Comparison of ENCODE assay signal across 22 mouse cellular contexts in the genomic region with DNA sequence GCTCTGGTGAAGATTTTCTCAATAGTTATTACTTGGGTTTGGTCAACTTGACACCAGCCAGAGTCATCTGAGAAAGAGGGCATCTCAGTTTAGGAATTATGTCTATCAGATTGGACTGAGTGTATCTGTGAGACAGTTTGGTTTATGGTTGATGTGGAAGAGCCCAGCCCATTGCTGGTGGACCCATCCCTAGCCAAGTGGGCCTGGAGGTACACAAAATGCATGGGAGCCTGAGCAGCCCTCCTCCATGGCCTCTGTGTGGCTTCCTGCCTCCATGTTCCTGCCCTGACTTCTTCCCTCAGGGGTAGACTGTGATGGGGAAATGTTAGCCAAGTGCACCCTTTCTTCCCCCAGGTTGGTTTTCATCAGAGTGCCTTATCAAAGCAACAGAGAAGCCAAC. TPM values are rescaled to one million over a fixed set of nuclear protein-coding genes. Genes with fewer than 3 reads are reported as not detected.
DNase-seq lines count a peak whose midpoint lies in the region; ATAC-seq lines count a peak whose summit lies in the region.
"Had no signal": no experiment of that assay in that cellular context is flagged by ENCODE, and none has a peak within 500 bp of the region (broad histone marks: within the 10 kb centered on the region; RNA-seq: fewer than 3 reads in every experiment).

No protein-coding gene starts in this region.

- ATAC-seq in cerebellum, adult (ENCODE audit: insufficient number of reproducible peaks, low FRiP score, low TSS enrichment): peak; percentile 58; the same call in 1 of the 2 replicates
- no peak for ATAC-seq in megakaryocyte, adult 5-6 weeks (ENCODE audit: poor library complexity, severe bottlenecking)
- ATAC-seq: activated CD4-positive, CD25-positive, alpha-beta regulatory T cell, adult 4 months; CD4-positive, CD25-positive, alpha-beta regulatory T cell, adult 4 months; forebrain, embryonic 14.5 days; forebrain, embryonic 16.5 days; Patski had no signal

- H3K36me3 ChIP-seq in megakaryocyte, embryonic 14.5 days (replicated peaks; ENCODE audit: low read length): peaks cover 12% of the 10 kb centered on the region
- H3K36me3 ChIP-seq: embryonic facial prominence, embryonic 13.5 days; embryonic facial prominence, embryonic 15.5 days; forebrain, embryonic 10.5 days; forebrain, embryonic 12.5 days had no signal

- DNase-seq in cerebellum, postnatal 36 days: no peak
- DNase-seq in heart, adult 11 months: peak; percentile 60
- DNase-seq in heart, postnatal 10 days: no peak
- DNase-seq: adrenal gland, adult 8-10 months; adrenal gland, postnatal 25 days; B cell, adult 2 months; embryo, embryonic 11 days had no signal

- intact Hi-C loops in heart, postnatal 10 days (cut with DNase I): no loop called here

- H3K4me1 ChIP-seq in megakaryocyte, embryonic 14.5 days: peaks cover 28% of the 10 kb centered on the region
- H3K4me1 ChIP-seq: forebrain, embryonic 10.5 days; forebrain, embryonic 12.5 days had no signal

- no peaks in the 10 kb centered on the region for H3K9me3 ChIP-seq in megakaryocyte, embryonic 14.5 days
- H3K9me3 ChIP-seq: embryonic facial prominence, embryonic 13.5 days; embryonic facial prominence, embryonic 15.5 days; forebrain, embryonic 10.5 days; forebrain, embryonic 12.5 days; G1E had no signal

- peak overlapping the region; percentile 53 for H3K4me3 ChIP-seq in megakaryocyte, embryonic 14.5 days (replicated peaks)
- H3K4me3 ChIP-seq: embryonic facial prominence, embryonic 13.5 days; embryonic facial prominence, embryonic 15.5 days; erythroblast, embryonic 14.5 days; forebrain, embryonic 10.5 days; forebrain, embryonic 12.5 days had no signal

- H3K27me3 ChIP-seq in megakaryocyte, embryonic 14.5 days (replicated peaks): no peaks in the 10 kb centered on the region
- H3K27me3 ChIP-seq: CH12.LX; embryonic facial prominence, embryonic 13.5 days; embryonic facial prominence, embryonic 15.5 days; forebrain, embryonic 12.5 days; Patski had no signal

RNA-seq across cellular contexts. Expression of a gene that starts 50.1 kb away (rescaled TPM):
- total RNA-seq in heart, postnatal 10 days (2021): 100 to 1,000 TPM in 1 of 2 experiments, 10 to 100 TPM in 1; 52.8 to 110 TPM
- 0.86 and 4.5 TPM in 2 replicates for polyA plus RNA-seq in megakaryocyte, embryonic 14.5 days (2012; ENCODE audit: insufficient read depth, low replicate concordance)
- 19.4 and 21.5 TPM in 2 replicates for total RNA-seq in megakaryocyte, adult 5-6 weeks (2015)
- 15.1 and 15.7 TPM in 2 replicates for total RNA-seq in megakaryocyte, adult 5-6 weeks (2017)

RNA-seq across cellular contexts. Expression of a gene that starts 50.1 kb away (rescaled TPM):
- 1 to 10 TPM; 4.4 to 6.2 TPM for total RNA-seq in heart, postnatal 10 days (2021)
- polyA plus RNA-seq in megakaryocyte, embryonic 14.5 days (2012; ENCODE audit: insufficient read depth, low replicate concordance): 1.3 TPM in 1 of 2 replicates, not detected in the other
- 14.4 and 18.6 TPM in 2 replicates for total RNA-seq in megakaryocyte, adult 5-6 weeks (2015)
- 21.2 and 28.0 TPM in 2 replicates for total RNA-seq in megakaryocyte, adult 5-6 weeks (2017)
